Mouse (Mus musculus): ENCODE measurements at regions not wholly inside any gene's neighbourhood (a gene's known extent, or its start where the extent isn't known, plus 50 kb on each side); places are given as distances from the start of the nearest gene placed in this dataset.

- no peaks in the 10 kb centered on the region for H3K9me3 ChIP-seq (replicated peaks)
- no peak for DNase-seq (ENCODE audit: low spot score)
- no peaks in the 10 kb centered on the region for H3K27me3 ChIP-seq (ENCODE audit: low read depth, poor library complexity, severe bottlenecking)
- H3K4me3 ChIP-seq, result no peak overlapping the region
- no peaks in the 10 kb centered on the region for H3K36me3 ChIP-seq
- H3K27ac ChIP-seq, result no peak overlapping the region
- peaks cover 22% of the 10 kb centered on the region for H3K4me1 ChIP-seq
Measured at GRCm38 (mm10) chr15:63166411-63166810, 678.6 kb downstream of the Gsdmc2 start.

- Histone ChIP-seq H3K4me3 (no peak overlapping the region), H3K9me3 (replicated peaks) (no peaks in the 10 kb centered on the region), H3K36me3 (no peaks in the 10 kb centered on the region), H3K27ac (peak overlapping the region; percentile 46), H3K4me1 (peaks cover 16% of the 10 kb centered on the region), H3K27me3 (ENCODE audit: low read depth, poor library complexity, severe bottlenecking) (no peaks in the 10 kb centered on the region)
- 12% methylated on average over 6 of the region's 6 CpGs for WGBS
- DNase-seq (ENCODE audit: low spot score), result no peak
Measured at GRCm38 (mm10) chr15:63163550-63164279, 681.3 kb downstream of the Gsdmc2 start.

- WGBS, result 61% methylated on average over 4 of the region's 4 CpGs
- Histone ChIP-seq H3K27ac (peak overlapping the region; percentile 46; the same call in 1 of the 2 replicates), H3K9me3 (replicated peaks) (no peaks in the 10 kb centered on the region), H3K4me1 (peaks cover 16% of the 10 kb centered on the region), H3K4me3 (no peak overlapping the region), H3K36me3 (no peaks in the 10 kb centered on the region), H3K27me3 (ENCODE audit: low read depth, poor library complexity, severe bottlenecking) (no peaks in the 10 kb centered on the region)
- DNase-seq (ENCODE audit: low spot score), result no peak
Measured at GRCm38 (mm10) chr15:63162881-63163549, 682.0 kb downstream of the Gsdmc2 start.

GRCm38 (mm10) chr15:63123123-63123688, 721.8 kb downstream of the Gsdmc2 start:
- no peaks in the 10 kb centered on the region for H3K36me3 ChIP-seq
- no peak overlapping the region for H3K4me3 ChIP-seq
- H3K27ac ChIP-seq, result no peak overlapping the region
- no peak for DNase-seq (ENCODE audit: low spot score)
- WGBS, result 90% methylated on average over 3 of the region's 3 CpGs
- H3K27me3 ChIP-seq (ENCODE audit: low read depth, poor library complexity, severe bottlenecking), result no peaks in the 10 kb centered on the region
- H3K4me1 ChIP-seq, result no peaks in the 10 kb centered on the region
- H3K9me3 ChIP-seq (replicated peaks), result no peaks in the 10 kb centered on the region

GRCm38 (mm10) chr15:63112918-63113317, 732.1 kb downstream of the Gsdmc2 start:
- H3K4me1 ChIP-seq, result no peaks in the 10 kb centered on the region
- H3K36me3 ChIP-seq, result no peaks in the 10 kb centered on the region
- H3K27ac ChIP-seq, result no peak overlapping the region
- no peak overlapping the region for H3K4me3 ChIP-seq
- 87% methylated on average over 2 of the region's 2 CpGs for WGBS
- DNase-seq (ENCODE audit: low spot score), result no peak
- no peaks in the 10 kb centered on the region for H3K27me3 ChIP-seq (ENCODE audit: low read depth, poor library complexity, severe bottlenecking)
- no peaks in the 10 kb centered on the region for H3K9me3 ChIP-seq (replicated peaks)

GRCm38 (mm10) chr15:63100093-63100492, 744.9 kb downstream of the Gsdmc2 start:
- Histone ChIP-seq H3K36me3 (0 out of 2 replicates have a peak, but pooled peaks cover 2% of the 10 kb centered on the region), H3K27ac (no peak overlapping the region), H3K27me3 (ENCODE audit: low read depth, poor library complexity, severe bottlenecking) (no peaks in the 10 kb centered on the region), H3K4me1 (peaks cover 3% of the 10 kb centered on the region; the same call in 1 of the 2 replicates), H3K4me3 (no peak overlapping the region), H3K9me3 (replicated peaks) (0 out of 2 replicates have a peak, but pooled peaks cover under 1% of the 10 kb centered on the region)
- WGBS, result 90% methylated on average over 3 of the region's 3 CpGs
- no peak for DNase-seq (ENCODE audit: low spot score)

- H3K4me1 ChIP-seq, result no peaks in the 10 kb centered on the region
- no peaks in the 10 kb centered on the region for H3K9me3 ChIP-seq (replicated peaks)
- H3K27ac ChIP-seq, result no peak overlapping the region
- DNase-seq (ENCODE audit: low spot score), result no peak
- H3K4me3 ChIP-seq, result no peak overlapping the region
- no peaks in the 10 kb centered on the region for H3K36me3 ChIP-seq
- no peaks in the 10 kb centered on the region for H3K27me3 ChIP-seq (ENCODE audit: low read depth, poor library complexity, severe bottlenecking)
Measured at GRCm38 (mm10) chr15:63081972-63082371, 763.0 kb downstream of the Gsdmc2 start.

- Histone ChIP-seq H3K4me3 (no peak overlapping the region), H3K27me3 (ENCODE audit: low read depth, poor library complexity, severe bottlenecking) (no peaks in the 10 kb centered on the region), H3K27ac (no peak overlapping the region), H3K9me3 (replicated peaks) (no peaks in the 10 kb centered on the region), H3K4me1 (no peaks in the 10 kb centered on the region), H3K36me3 (no peaks in the 10 kb centered on the region)
- DNase-seq (ENCODE audit: low spot score), result no peak
- WGBS, result 90% methylated on average over 4 of the region's 4 CpGs
Measured at GRCm38 (mm10) chr15:63079825-63080224, 765.2 kb downstream of the Gsdmc2 start.

- H3K27me3 ChIP-seq (ENCODE audit: low read depth, poor library complexity, severe bottlenecking), result no peaks in the 10 kb centered on the region
- 80% methylated on average over 4 of the region's 4 CpGs for WGBS
- H3K27ac ChIP-seq, result no peak overlapping the region
- no peaks in the 10 kb centered on the region for H3K36me3 ChIP-seq
- H3K9me3 ChIP-seq (replicated peaks), result no peaks in the 10 kb centered on the region
- DNase-seq (ENCODE audit: low spot score), result no peak
- H3K4me1 ChIP-seq, result no peaks in the 10 kb centered on the region
- H3K4me3 ChIP-seq, result no peak overlapping the region
Measured at GRCm38 (mm10) chr15:63071921-63072320, 773.1 kb downstream of the Gsdmc2 start.

GRCm38 (mm10) chr15:63067126-63067525, 777.9 kb downstream of the Gsdmc2 start:
- no peaks in the 10 kb centered on the region for H3K9me3 ChIP-seq (replicated peaks)
- no peak overlapping the region for H3K4me3 ChIP-seq
- H3K27ac ChIP-seq, result no peak overlapping the region
- 93% methylated on average over 3 of the region's 3 CpGs for WGBS
- no peaks in the 10 kb centered on the region for H3K4me1 ChIP-seq
- no peaks in the 10 kb centered on the region for H3K27me3 ChIP-seq (ENCODE audit: low read depth, poor library complexity, severe bottlenecking)
- H3K36me3 ChIP-seq, result no peaks in the 10 kb centered on the region
- DNase-seq (ENCODE audit: low spot score), result no peak

GRCm38 (mm10) chr15:63066020-63066439, 778.9 kb downstream of the Gsdmc2 start:
- Histone ChIP-seq H3K27ac (no peak overlapping the region), H3K36me3 (no peaks in the 10 kb centered on the region), H3K27me3 (ENCODE audit: low read depth, poor library complexity, severe bottlenecking) (no peaks in the 10 kb centered on the region), H3K4me1 (no peaks in the 10 kb centered on the region), H3K9me3 (replicated peaks) (no peaks in the 10 kb centered on the region), H3K4me3 (no peak overlapping the region)
- no peak for DNase-seq (ENCODE audit: low spot score)
- WGBS, result 83% methylated on average over 2 of the region's 2 CpGs

- no peaks in the 10 kb centered on the region for H3K36me3 ChIP-seq
- H3K9me3 ChIP-seq (replicated peaks), result no peaks in the 10 kb centered on the region
- no peak overlapping the region for H3K4me3 ChIP-seq
- H3K4me1 ChIP-seq, result no peaks in the 10 kb centered on the region
- no peaks in the 10 kb centered on the region for H3K27me3 ChIP-seq (ENCODE audit: low read depth, poor library complexity, severe bottlenecking)
- no peak overlapping the region for H3K27ac ChIP-seq
- 76% methylated on average over 3 of the region's 3 CpGs for WGBS
- DNase-seq (ENCODE audit: low spot score), result no peak
Measured at GRCm38 (mm10) chr15:63061891-63062290, 783.1 kb downstream of the Gsdmc2 start.

- no peaks in the 10 kb centered on the region for H3K4me1 ChIP-seq
- no peak for DNase-seq (ENCODE audit: low spot score)
- H3K4me3 ChIP-seq, result no peak overlapping the region
- WGBS, result 96% methylated on average over 3 of the region's 3 CpGs
- H3K36me3 ChIP-seq, result no peaks in the 10 kb centered on the region
- no peaks in the 10 kb centered on the region for H3K9me3 ChIP-seq (replicated peaks)
- no peak overlapping the region for H3K27ac ChIP-seq
- H3K27me3 ChIP-seq (ENCODE audit: low read depth, poor library complexity, severe bottlenecking), result no peaks in the 10 kb centered on the region
Measured at GRCm38 (mm10) chr15:63060826-63061225, 784.2 kb downstream of the Gsdmc2 start.

All from limb, embryonic 10.5 days (tissue).